Mouse (Mus musculus): ENCODE data around the gene Trem2. TPM values are rescaled to one million over a fixed set of nuclear protein-coding genes. Genes with fewer than 3 reads are reported as not detected.

Gene Trem2
- polyA plus RNA-seq, 1 experiment from 2014 or later = 3.5 TPM

DNA sequence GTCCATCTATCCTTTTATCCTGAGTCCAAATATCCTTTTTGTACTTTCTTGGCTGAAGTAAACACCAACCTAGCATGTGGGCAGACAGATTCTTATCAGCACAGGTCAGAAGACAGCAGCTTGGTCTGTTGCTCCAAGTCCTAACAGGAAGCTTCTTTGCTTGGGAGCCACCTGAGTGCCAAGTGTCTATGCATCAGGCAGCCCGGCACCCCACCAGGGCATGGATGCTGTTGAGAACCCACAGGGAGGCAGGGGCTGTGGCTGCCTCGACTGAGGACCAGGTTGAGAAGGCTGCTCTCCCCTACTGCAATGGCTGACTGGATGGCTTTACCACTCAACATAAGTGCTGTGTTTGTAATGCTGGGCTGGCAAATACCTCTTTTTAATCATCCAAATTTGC lies 42.5 kb downstream of the Trem2 start:
- Histone ChIP-seq H3K4me1 (replicated peaks) (no peaks in the 10 kb centered on the region), H3K9me3 (no peaks in the 10 kb centered on the region), H3K27ac (no peak overlapping the region), H3K4me3 (no peak overlapping the region), H3K36me3 (peaks cover 81% of the 10 kb centered on the region), H3K27me3 (ENCODE audit: insufficient read depth, poor library complexity, severe bottlenecking) (no peaks in the 10 kb centered on the region)
- DNase-seq (ENCODE audit: low spot score) = no peak
- 81% methylated on average over 2 of the region's 2 CpGs for WGBS

DNA sequence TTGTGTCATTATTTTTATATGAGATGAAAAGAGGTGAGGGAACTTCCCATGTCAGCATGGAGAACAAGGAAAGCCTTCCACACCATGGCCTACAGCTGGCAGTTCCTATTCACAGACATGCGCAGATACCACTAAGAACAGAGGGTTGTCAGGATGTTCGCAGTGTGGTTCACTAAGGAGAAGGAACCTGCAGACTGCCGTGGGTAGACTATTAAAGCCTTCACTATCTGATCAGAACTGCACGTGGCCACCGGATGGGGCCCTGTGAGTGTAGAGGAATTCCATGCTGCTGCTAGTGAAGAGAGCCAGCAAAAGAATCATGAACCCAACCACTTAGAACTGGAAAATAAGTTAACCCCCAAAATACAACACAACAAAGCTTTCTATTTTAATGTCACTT lies 43.2 kb downstream of the Trem2 start:
- H3K27ac ChIP-seq = no peak overlapping the region
- 95% methylated on average over 5 of the region's 5 CpGs for WGBS
- no peaks in the 10 kb centered on the region for H3K4me1 ChIP-seq (replicated peaks)
- DNase-seq (ENCODE audit: low spot score) = no peak
- H3K9me3 ChIP-seq = no peaks in the 10 kb centered on the region
- peaks cover 89% of the 10 kb centered on the region for H3K36me3 ChIP-seq
- no peak overlapping the region for H3K4me3 ChIP-seq
- H3K27me3 ChIP-seq (ENCODE audit: insufficient read depth, poor library complexity, severe bottlenecking) = no peaks in the 10 kb centered on the region

GRCm38 (mm10) chr17:48391446-48391845 lies 45.2 kb downstream of the Trem2 start:
- H3K9me3 ChIP-seq = no peaks in the 10 kb centered on the region
- H3K27me3 ChIP-seq (ENCODE audit: insufficient read depth, poor library complexity, severe bottlenecking) = no peaks in the 10 kb centered on the region
- no peak overlapping the region for H3K27ac ChIP-seq
- no peak overlapping the region for H3K4me3 ChIP-seq
- H3K4me1 ChIP-seq (replicated peaks) = no peaks in the 10 kb centered on the region
- peaks cover 99% of the 10 kb centered on the region for H3K36me3 ChIP-seq
- DNase-seq (ENCODE audit: low spot score) = no peak
- 90% methylated on average over 5 of the region's 5 CpGs for WGBS

DNA sequence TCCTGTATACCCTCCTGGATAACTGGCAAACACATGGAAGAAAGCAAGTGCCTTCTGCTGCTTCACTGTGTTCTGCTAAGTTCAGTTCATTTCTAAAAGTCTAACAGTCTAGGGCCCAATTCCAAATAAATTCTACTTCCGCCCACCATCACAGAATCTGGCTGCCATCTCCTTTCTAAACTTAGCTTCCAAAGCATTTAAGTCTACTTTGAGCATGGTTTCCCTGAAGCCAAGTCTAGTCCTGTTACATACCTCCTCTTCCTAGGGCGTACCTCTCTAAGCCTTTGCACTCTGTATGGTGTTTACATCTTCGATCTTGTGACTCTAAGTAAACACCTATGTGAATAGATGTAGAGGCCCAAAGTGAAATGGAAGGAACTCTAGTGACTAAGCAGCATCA lies 46.4 kb downstream of the Trem2 start:
- H3K4me3 ChIP-seq = no peak overlapping the region
- H3K36me3 ChIP-seq = peaks cover 99% of the 10 kb centered on the region
- H3K27me3 ChIP-seq (ENCODE audit: insufficient read depth, poor library complexity, severe bottlenecking) = no peaks in the 10 kb centered on the region
- H3K4me1 ChIP-seq (replicated peaks) = no peaks in the 10 kb centered on the region
- H3K9me3 ChIP-seq = no peaks in the 10 kb centered on the region
- H3K27ac ChIP-seq = no peak overlapping the region
- 93% methylated on average over 3 of the region's 3 CpGs for WGBS
- no peak for DNase-seq (ENCODE audit: low spot score)

GRCm38 (mm10) chr17:48401710-48402109 lies 55.5 kb downstream of the Trem2 start:
- no peaks in the 10 kb centered on the region for H3K4me1 ChIP-seq (replicated peaks)
- 88% methylated on average over 4 of the region's 4 CpGs for WGBS
- peaks cover 56% of the 10 kb centered on the region for H3K36me3 ChIP-seq
- H3K27ac ChIP-seq = no peak overlapping the region
- no peaks in the 10 kb centered on the region for H3K9me3 ChIP-seq
- no peaks in the 10 kb centered on the region for H3K27me3 ChIP-seq (ENCODE audit: insufficient read depth, poor library complexity, severe bottlenecking)
- H3K4me3 ChIP-seq = no peak overlapping the region
- no peak for DNase-seq (ENCODE audit: low spot score)

- no peaks in the 10 kb centered on the region for H3K9me3 ChIP-seq
- no peaks in the 10 kb centered on the region for H3K27me3 ChIP-seq (ENCODE audit: insufficient read depth, poor library complexity, severe bottlenecking)
- WGBS = 95% methylated on average over 3 of the region's 3 CpGs
- no peak overlapping the region for H3K4me3 ChIP-seq
- H3K4me1 ChIP-seq (replicated peaks) = peaks cover 8% of the 10 kb centered on the region
- DNase-seq (ENCODE audit: low spot score) = no peak
- H3K36me3 ChIP-seq = peaks cover 50% of the 10 kb centered on the region
- H3K27ac ChIP-seq = no peak overlapping the region
Observed at GRCm38 (mm10) chr17:48402751-48403150, 56.5 kb downstream of the Trem2 start.

Other genes starting within 250 kb of the Trem2 start
- gene 9830107B12Rik, start 200.1 kb upstream of the Trem2 start, polyA plus RNA-seq (2016; fragmentation: Nextera tagmentation; extraction: Ambion mirVana) = not detected in 2 replicates
- gene A530064D06Rik, start 179.1 kb upstream of the Trem2 start, polyA plus RNA-seq (2016; fragmentation: Nextera tagmentation; extraction: Ambion mirVana) = not detected in 2 replicates
- gene Trem1, start 113.6 kb upstream of the Trem2 start, polyA plus RNA-seq (2016; fragmentation: Nextera tagmentation; extraction: Ambion mirVana) = 0.06 TPM in 1 of 2 replicates, not detected in the other
- not detected in 2 replicates for gene Trem3, start 98.6 kb upstream of the Trem2 start, polyA plus RNA-seq (2016; fragmentation: Nextera tagmentation; extraction: Ambion mirVana)
- gene Treml4, start 82.1 kb upstream of the Trem2 start, polyA plus RNA-seq (2016; fragmentation: Nextera tagmentation; extraction: Ambion mirVana) = not detected in 2 replicates
- 0.30 and 0.47 TPM in 2 replicates for gene Treml2, start 46.9 kb upstream of the Trem2 start, polyA plus RNA-seq (2016; fragmentation: Nextera tagmentation; extraction: Ambion mirVana)
- 0.10 and 0.15 TPM in 2 replicates for gene B430306N03Rik, start 30.3 kb upstream of the Trem2 start, polyA plus RNA-seq (2016; fragmentation: Nextera tagmentation; extraction: Ambion mirVana)
- 1.8 and 2.5 TPM in 2 replicates for gene Treml1, start 13.5 kb downstream of the Trem2 start, polyA plus RNA-seq (2016; fragmentation: Nextera tagmentation; extraction: Ambion mirVana)
- gene Nfya, start 63.5 kb downstream of the Trem2 start, polyA plus RNA-seq (2016; fragmentation: Nextera tagmentation; extraction: Ambion mirVana) = 19.2 and 19.5 TPM in 2 replicates
- gene Oard1, start 63.6 kb downstream of the Trem2 start, polyA plus RNA-seq (2016; fragmentation: Nextera tagmentation; extraction: Ambion mirVana) = 81.8 and 99.4 TPM in 2 replicates
- gene Apobec2, start 86.5 kb downstream of the Trem2 start, polyA plus RNA-seq (2016; fragmentation: Nextera tagmentation; extraction: Ambion mirVana) = 0.98 and 1.4 TPM in 2 replicates
- gene Tspo2, start 105.1 kb downstream of the Trem2 start, polyA plus RNA-seq (2016; fragmentation: Nextera tagmentation; extraction: Ambion mirVana) = 0.26 and 0.96 TPM in 2 replicates
- 0.07 and 0.56 TPM in 2 replicates for gene Unc5cl, start 108.5 kb downstream of the Trem2 start, polyA plus RNA-seq (2016; fragmentation: Nextera tagmentation; extraction: Ambion mirVana)

All from hindbrain, embryonic 10.5 days (tissue).